Mouse (Mus musculus): ENCODE measurements around the gene I0C0044D17Rik.

Gene I0C0044D17Rik

DNA sequence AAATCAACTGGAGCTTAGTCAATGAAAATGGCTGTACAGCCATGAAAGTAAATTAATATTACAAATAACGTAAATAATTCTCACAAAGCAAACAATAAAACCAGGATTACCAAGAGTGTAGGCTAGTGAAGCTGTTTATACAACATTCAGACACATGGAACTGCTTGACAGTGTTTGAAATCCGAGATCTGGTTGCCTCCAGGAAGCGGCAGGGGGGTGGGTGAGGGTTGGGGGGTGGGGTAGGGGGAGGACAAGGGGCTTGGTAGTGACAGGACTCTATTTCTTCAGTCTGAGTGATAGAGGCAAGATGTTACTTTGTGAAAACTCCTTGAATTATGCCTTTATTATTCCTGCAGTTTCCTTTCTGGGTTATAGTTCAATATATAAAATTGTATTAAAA, 3.1 kb upstream of the I0C0044D17Rik start:
- no peak for DNase-seq (ENCODE audit: low spot score)

DNA sequence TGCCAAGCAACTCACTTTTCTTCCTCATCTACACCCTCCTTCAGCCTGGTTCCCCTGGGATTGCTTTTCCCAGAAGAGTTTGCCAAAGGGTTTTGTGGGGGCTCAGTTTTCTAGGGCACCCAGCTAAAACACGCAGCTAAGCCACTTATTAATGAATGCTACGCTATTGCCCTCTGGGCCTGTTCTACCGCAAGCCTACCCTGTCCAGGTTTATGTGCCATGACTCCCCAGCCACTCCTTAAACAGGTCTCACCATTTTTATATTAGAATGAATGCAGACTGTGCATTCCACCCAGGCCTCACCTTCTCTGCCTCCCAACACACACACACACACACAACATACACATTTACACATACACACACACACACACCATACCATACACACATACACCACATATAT, 593 bp downstream of the I0C0044D17Rik start:
- DNase-seq (ENCODE audit: low spot score), result no peak

DNA sequence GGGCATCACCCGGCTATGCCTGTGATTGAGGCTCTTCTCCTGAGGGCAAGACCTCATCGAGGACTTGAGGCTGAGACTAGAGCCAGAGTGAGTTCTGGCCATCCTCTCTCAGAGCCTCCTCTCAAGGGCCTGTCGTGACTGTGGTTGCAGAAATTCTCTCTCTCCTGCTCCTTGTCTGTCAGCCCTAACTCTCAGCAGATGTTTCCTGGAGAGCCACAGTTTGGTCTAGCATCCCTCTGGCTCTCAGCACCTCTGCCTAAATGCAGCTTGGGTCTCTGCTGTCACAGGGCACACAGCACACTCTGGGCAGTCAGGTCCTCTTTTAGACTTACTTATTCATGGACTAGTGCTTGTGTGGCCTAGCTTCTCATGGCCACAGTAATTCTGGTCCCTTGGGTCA, 1.2 kb downstream of the I0C0044D17Rik start:
- DNase-seq (ENCODE audit: low spot score), result no peak

DNA sequence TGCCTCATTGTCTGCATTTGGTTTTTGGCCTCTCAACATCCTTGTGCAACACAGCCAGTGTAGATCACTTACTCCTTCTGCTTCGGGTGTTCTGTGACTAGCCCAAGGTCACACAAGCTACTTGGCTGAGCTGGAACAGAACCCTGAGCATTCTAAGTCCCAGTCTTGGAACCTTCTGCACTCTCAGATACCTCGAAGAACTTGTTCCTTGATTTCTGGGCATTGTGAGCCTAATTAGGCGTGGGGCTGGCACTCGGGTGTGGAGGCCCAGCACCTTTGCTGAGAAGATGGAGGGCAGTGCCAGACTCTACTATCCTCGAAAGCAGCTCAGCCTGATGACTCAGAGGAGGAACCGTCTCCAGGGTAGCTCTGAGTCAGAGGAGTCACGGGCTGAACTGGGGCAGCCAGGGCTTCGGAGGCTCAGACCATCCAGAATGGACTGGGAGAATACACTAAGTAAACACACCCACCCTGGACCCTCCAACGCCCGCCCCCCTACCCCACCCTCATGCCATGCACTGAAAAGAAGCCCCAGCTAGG, 4.4 kb downstream of the I0C0044D17Rik start:
- DNase-seq (ENCODE audit: low spot score), result no peak

DNA sequence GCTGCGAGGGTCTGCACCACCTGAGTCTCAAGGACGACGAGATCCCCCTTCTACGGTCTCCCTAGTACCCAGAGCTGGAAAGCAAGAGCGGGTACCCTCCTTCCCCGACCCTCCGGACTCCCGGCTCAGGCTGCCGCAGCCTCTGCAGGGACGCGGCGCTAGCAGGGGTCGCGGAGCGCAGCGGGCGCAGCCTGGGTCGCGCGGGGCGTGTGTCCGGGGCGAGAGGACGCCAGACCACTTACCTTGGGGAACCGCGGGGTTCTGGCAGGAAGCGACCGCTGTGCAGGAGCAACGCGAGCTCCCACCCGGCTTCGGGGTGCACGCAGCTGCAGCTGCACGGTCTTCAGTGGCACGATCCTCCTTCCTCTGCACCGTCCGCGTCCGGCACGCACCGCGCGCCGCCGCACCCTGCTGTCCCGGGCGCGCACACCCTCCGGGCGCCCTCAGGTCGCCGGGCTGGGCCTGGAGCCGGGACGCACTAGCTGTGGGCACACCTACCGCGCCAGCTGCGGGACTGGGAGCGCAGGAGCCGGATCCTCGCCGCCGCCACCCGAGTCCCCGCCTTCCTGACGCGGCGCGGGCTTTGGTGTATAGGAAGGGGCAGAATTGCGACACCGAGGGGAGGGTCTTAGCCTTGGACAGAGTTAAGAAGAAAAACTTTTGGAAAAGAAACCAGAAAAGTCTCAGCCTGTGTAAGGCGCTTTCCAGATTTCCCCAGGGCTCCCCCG, 6.3 kb downstream of the I0C0044D17Rik start, which contains the start of gene Kank4:
Kank4 (minus strand) TSS at position 354 of the 728 bp plus-strand sequence.
- no peak for DNase-seq (ENCODE audit: low spot score)

DNA sequence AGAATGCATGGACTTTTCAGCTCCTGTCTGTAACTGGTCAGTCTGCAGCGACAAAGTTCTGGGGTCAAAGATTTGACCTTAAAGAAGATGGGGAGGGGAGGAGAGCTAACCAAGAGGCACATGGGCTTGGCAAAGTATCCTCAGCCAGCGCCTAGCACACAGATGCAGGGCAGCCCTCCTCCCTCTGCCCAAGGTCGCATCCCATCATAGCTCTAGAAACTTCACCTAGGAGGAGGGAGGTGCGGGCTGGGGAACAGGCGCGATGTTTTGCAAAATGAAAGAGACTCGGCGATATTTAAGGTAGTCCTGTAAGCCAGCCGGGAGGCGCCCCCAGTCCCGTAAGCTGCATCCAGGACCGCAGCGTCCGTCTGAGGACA, 6.8 kb downstream of the I0C0044D17Rik start:
- DNase-seq (ENCODE audit: low spot score), result no peak

DNA sequence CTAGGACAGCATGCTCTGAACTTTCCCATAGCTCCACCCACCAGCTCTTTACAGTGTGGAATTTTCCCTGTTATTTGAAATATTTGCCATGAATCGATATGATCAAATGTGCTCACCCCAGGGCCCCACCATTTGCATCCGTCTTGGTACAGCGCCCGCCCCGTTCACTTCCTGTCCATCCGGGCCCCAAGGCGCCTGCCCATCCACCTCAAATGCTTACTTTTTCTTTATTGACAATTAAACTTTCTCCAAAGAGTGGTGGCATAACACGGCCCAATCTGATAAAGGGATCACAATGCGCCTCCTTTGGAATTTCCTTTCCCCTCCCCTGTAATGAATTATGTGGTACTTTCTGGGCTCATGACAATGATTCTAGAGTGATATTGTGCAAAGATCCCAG, 17.3 kb downstream of the I0C0044D17Rik start:
- DNase-seq (ENCODE audit: low spot score), result no peak

DNA sequence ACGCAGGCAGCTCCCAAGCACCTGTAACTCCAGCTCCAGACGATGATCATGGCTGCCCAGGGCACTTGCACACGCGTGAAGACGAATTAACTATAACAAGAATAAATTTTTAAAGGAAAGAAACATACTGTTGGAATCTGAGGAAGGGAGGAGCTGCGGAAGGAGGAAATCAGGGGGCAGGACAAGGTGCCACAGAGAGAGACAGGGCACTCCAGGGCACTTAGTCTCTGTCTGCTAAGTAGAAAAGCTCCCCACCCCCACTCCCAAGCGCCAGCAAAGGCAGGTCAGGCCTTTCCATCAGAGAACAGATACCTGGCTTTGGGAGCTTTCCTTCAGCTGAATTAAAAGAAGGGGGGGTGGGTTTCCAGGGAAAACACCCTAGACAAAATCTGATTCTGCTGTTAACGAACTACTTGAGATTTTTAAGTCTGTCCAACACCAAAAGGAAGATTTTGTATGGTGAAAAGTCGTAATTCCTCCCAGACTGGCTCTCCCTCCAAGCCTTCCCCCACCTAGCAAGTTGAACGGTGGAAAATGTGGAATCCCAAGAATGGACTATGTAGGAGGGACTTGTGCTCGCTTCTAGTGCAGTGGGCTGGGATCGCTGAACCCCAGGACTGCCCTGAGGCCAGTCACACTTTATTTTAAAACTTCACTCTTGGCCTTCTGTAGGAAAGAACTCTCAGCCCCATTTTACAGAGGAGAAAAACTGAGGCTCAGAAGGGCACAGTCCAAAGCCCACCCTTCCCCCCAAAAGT, 18.2 kb downstream of the I0C0044D17Rik start:
- DNase-seq (ENCODE audit: low spot score), result no peak

DNA sequence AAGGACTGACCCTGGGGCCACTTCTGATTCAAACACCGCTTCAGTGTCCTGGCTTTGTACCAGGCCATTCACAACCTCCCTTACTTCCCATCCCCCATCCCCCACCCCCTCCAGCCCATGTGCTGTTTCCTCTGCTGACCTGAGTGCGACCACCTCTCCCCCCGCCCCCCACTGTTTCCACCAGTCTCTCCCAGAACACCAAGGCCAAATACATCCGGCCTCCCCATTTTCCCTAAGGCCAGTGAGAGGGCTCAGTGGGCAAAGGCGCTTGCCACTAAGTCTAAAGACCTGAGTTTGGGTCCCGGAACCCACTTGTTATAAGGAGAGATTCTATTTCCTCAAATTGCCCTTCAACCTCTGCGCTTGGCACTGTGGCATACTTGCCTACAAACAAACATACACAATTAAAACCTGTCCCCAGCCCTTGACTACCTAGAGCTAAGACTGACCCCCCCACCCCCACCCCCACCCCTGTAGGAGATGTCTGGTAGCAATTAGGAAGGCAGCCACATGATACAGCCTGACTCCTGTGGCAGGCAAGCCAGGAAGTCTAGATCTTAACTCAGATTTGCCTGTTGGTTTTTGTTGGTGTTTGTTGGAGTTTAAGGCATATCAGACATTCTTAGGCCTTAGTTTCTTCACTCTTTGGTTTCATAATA, 19.0 kb downstream of the I0C0044D17Rik start:
- DNase-seq (ENCODE audit: low spot score), result no peak

DNA sequence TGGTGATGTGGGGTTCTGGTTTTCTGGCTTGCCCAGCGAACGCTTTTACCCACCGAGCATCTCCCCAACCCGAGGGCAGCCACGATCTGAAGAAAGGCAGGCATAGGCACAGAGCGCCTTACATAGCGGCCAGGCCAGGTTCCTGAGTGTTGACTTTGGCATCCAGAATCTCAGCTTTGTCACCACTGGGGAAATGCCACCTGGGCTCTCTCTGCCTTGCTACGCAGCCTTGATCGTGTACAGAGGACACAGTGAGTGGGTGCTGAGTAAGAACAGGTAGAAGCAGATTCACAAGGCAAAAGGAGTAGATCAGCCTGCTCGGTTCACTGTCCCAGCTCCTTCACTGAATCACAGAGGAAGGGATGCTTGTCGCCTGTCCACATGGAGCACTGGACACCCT, 21.9 kb downstream of the I0C0044D17Rik start:
- DNase-seq (ENCODE audit: low spot score), result no peak

DNA sequence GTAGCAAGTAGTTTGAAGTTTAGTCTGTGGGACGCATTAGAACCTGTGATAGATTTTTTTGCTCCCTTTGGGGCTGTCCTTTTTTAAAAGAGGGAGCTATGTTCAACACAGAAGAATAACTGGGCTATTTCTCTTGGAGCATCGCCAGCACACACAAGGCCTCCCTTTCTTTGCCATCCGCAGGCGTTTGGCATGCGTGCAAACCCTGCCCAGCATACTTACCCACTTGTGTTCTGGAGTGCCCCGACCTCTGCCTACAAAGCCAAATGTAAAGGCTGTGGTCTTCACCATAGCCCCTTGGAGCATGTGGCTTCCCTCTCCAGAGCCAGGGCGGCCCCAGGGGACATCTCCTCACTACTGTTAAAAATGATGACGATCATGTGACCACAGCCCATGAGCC, 22.8 kb downstream of the I0C0044D17Rik start:
- DNase-seq (ENCODE audit: low spot score), result no peak

DNA sequence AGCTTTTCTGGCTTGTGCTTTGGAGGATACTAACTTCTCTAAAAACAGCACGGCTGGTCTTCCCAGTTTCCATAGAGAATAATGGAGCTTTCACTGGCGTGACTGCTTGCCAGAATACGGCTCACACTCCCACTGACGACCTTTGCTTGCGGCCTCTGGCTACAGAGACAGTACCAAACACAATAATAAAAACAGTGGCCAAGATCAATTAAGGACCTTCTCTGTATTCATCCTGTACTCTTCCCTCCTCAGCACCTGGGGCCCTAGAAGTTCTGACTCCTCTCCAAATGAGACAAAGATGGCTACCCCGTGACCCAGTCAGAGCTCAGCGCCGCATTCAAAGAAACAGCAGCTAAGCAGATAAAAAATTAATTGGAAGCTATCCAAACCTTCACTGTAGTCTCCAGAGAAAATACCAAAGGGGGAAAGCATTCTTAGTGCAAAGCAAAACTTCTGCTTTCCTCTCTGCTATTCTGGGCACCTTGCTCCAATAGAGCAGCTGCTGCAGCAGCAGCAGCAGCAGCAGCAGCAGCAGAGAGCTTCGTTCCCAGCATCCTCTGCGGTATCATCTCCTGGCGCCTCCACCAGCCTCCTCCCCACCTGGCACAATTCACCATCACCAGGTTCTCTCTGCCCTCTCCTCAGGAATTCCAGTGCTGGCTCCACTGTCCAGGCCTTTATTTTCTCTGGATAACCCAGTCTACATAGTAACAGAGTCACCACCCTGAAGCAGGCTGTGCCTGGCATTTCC, 26.9 kb downstream of the I0C0044D17Rik start:
- DNase-seq (ENCODE audit: low spot score), result no peak

DNA sequence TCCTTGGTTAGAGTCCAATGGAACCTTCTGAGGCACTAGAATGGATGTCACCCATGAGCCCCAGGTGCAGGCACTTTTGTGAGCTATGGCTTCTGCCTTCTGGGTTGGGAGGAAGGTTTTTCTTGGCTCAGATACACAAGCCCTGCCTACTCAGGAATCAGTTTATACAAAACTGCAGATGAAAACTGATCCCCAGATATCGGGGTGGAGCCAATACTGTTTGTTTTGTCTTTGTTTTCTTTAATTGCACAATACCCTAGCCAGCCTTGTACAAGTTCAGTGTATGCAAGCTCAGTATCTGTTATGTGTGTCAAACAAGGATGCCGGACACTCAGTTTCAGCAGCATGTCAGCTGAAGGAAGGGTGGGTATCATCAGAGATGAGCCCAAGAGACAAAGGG, 28.4 kb downstream of the I0C0044D17Rik start:
- DNase-seq (ENCODE audit: low spot score), result no peak

DNA sequence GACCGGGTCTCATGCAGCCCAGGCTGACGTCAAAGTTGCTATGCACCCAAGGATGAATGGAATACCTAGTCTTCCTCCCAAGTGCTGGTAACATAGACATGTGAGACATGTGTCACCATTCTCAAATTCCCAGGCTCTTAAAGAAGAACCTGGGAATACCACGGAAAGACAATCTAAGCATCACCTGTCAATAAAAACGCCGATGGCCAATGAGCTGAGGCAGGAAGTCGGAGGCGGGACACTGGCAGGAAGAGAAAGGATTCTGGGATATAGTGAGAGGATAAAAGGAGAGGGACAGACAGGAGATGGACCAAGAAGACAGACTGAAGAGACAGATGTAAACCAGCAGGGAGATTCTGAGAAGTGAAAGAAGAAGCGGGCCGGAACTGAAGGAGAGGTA, 30.2 kb downstream of the I0C0044D17Rik start:
- no peak for DNase-seq (ENCODE audit: low spot score)

DNA sequence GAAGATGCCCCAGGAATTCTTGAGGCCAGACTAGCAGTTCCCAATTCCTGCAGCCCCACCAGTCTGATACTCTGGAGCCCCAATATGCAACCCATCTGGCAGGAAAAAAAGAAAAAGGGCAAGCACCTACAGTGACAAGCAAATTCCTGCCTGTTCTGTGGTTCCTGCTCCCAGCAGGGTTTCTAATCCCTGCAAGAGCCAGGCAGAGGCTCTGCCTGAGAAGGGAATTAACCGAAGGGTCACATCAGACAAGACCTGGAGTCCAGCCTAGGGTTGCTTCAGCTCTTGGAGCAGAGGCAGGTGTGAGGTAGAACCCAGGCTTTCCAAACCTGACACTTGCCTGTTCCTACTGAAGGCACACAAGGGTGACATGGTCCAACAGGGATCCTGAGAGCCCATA, 32.9 kb downstream of the I0C0044D17Rik start:
- DNase-seq (ENCODE audit: low spot score), result no peak

DNA sequence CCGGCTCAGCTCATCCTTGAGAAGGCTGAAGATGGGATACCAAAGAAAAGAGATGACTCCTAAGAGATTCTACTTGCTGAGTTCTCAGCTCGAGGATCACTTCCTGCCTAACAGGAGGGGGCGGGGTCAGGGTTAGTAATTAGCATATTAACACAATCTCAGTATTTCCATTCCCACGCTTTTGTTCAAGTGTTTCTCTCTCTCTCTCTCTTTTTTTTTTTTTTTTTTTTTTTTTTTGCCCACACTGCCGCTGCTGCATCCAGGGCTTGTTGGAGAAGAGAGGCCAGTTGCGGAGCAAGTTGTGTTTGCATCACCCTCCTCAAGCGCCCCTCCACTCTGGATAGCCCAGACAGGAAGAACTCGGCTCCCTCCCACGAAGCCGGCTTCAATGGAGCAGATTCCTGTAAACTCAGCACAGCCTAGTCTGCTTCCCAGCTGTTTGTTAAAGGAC, 33.8 kb downstream of the I0C0044D17Rik start:
- no peak for DNase-seq (ENCODE audit: low spot score)

DNA sequence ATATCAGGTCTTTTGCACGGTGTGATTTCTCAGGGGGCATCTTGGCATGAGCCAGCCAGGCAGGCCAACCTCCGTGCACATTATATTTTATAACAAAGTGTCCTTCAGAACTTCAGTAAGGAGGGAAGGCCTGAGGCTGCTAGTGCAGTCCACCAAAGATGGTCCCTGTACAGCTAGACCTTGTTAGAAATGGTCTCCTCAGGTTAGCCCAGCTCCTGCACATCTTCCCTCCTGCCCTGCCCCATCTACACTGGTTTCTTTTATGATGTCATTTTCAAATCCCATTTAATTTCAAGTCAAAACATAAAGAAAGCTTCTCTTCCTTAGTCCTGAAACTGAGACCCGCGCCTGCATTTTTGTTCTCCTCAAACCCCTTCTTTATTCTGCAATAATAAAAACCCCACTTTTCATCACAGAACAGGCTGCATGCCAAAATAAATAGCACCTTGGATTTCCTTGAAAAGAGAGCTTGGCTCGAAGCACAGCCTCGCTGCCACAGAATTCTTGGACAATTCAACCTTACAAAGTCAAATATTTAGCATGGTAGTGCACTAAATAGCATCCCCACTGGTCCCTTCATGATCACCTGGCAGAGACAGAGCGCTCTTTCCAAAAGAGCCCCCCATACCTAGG, 34.4 kb downstream of the I0C0044D17Rik start:
- no peak for DNase-seq (ENCODE audit: low spot score)

DNA sequence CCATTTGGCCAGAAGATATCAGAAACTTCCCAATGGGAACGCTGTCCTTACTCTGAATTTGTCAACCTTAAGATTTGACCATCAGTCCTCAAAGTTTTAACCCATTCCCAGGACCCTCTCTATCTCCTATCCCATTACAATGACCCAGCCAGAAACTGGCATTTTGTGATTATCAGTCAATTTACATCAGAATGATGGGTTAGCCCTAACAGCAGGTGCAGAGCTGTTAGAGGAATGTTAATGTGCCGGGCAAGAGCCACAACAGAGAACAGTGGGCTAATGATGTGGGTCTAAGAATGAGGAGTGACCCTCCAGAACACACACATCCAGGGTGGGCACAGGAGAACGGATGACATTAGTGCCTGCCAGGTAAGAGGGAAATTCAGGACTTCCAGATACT, 37.4 kb downstream of the I0C0044D17Rik start:
- no peak for DNase-seq (ENCODE audit: low spot score)

DNA sequence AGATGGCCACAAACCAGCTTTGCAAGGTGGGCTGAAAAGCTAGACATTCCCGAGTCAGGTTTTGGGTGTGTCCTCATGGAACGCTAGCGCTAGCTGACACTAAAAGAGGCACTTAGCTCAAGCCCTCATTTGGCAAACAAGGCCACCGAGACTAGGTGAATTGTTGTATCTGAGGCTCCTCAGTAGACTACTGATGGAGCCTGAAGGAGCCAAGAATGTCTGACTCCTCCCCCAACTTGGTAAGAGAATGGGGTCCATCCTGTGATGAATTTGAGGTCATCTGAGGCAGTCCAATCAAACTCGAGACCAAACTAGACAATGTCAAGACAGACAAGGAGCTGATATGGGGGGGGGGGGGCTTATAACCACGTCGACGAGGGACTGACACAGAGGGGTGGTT, 37.8 kb downstream of the I0C0044D17Rik start:
- DNase-seq (ENCODE audit: low spot score), result no peak

DNA sequence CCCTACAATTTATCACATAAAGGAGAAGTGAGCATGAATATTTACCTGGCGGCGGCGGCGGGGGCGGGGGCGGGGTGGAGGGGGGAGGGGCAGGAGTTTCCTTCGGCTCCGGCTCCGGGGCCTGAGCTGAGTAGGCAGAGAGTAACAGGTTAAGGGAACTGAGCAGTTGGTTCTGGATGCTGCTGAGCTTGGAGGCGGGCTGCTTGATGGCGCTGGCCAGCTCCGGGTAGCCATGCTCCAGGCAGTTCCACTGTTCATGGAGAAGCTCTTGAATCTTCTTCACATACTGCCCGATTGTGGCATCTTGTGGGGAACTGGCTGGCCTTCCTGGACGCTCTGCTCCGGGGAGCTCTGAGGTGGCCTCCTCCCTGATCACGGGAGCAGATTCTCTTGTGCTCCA, 45.4 kb downstream of the I0C0044D17Rik start:
- no peak for DNase-seq (ENCODE audit: low spot score)

DNA sequence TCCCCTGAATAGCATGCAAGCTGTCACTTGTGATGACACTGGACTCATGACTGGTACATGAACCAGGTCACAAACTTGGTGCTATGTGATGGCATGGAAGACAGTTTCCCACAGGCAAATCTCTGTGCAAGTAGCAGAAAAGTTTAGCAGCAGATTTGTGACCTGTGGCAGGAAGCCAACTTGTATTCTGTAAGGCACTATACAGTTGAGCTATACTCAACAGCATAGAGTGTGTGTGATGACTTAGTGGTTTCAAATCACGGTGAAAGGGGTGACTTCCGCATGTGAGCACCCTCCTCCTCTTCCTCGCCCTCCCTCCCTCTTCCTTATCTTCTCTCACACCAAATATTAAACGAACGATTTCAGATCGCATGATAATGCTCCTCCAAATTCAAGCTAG, 46.2 kb downstream of the I0C0044D17Rik start:
- no peak for DNase-seq (ENCODE audit: low spot score)
